Comparison of ENCODE assay signal across 8 mouse cellular contexts in genomic region chr19:53420924-53421582, GRCm38 (mm10). TPM values are rescaled to one million over a fixed set of nuclear protein-coding genes. Genes with fewer than 3 reads are reported as not detected.
DNase-seq lines count a peak whose midpoint lies in the region; ATAC-seq and TF ChIP-seq lines count a peak whose summit lies in the region.

No protein-coding gene starts in this region.

- H3K9ac ChIP-seq in forebrain, embryonic 15.5 days (replicated peaks) = peak overlapping the region; percentile 36

- peak overlapping the region; percentile 41 for H3K4me3 ChIP-seq in forebrain, embryonic 15.5 days
- H3K4me3 ChIP-seq in hindbrain, embryonic 10.5 days = peak overlapping the region; percentile 61
- peak overlapping the region; percentile 37 for H3K4me3 ChIP-seq in thymus, adult 2 months (ENCODE audit: control insufficient read depth, insufficient read depth, low read length)

- peaks cover 13% of the 10 kb centered on the region for H3K4me1 ChIP-seq in forebrain, embryonic 15.5 days
- H3K4me1 ChIP-seq in hindbrain, embryonic 10.5 days (replicated peaks) = peaks cover 35% of the 10 kb centered on the region
- peaks cover 43% of the 10 kb centered on the region for H3K4me1 ChIP-seq in thymus, adult 2 months (replicated peaks; ENCODE audit: control insufficient read depth, insufficient read depth, low read length)

- no peaks in the 10 kb centered on the region for H3K27me3 ChIP-seq in forebrain, embryonic 15.5 days
- H3K27me3 ChIP-seq in hindbrain, embryonic 10.5 days (ENCODE audit: insufficient read depth, poor library complexity, severe bottlenecking) = peaks cover 22% of the 10 kb centered on the region
- no peaks in the 10 kb centered on the region for H3K27me3 ChIP-seq in thymus, adult 2 months (ENCODE audit: control insufficient read depth, insufficient read depth, low read length)

- peak; percentile 97 for DNase-seq in MEL-GATA-1-ER (ENCODE audit: extremely low read depth, low read depth)
- DNase-seq in cerebellum, adult 18-20 months = peak; percentile 74 to 79
- peak; percentile 81 for DNase-seq in hindbrain, embryonic 10.5 days (ENCODE audit: low spot score)
- peak; percentile 69 to 70 for DNase-seq in layer of hippocampus, postnatal 10 days (ENCODE audit: low spot score in 2 of 2)
- peak; percentile 85 for DNase-seq in lung, postnatal 10 days
- DNase-seq in ovary, adult 18-20 months (ENCODE audit: low spot score) = peak; percentile 70
- peak; percentile 81 for DNase-seq in thymus, adult 2 months

- under 1% methylated on average over 19 of the region's 19 CpGs for WGBS in forebrain, embryonic 15.5 days
- 1% methylated on average over 19 of the region's 19 CpGs for WGBS in hindbrain, embryonic 10.5 days
- WGBS in thymus, adult 2 months = 8% methylated on average over 19 of the region's 19 CpGs

- peak overlapping the region; percentile 73 for H3K4me2 ChIP-seq in forebrain, embryonic 15.5 days (replicated peaks)

- no peak overlapping the region; the same call in 1 of the 2 replicates for H3K27ac ChIP-seq in forebrain, embryonic 15.5 days (replicated peaks)
- peak overlapping the region; percentile 86 for H3K27ac ChIP-seq in hindbrain, embryonic 10.5 days
- H3K27ac ChIP-seq in thymus, adult 2 months (ENCODE audit: control insufficient read depth, insufficient read depth, low read length) = peak overlapping the region; percentile 95

- H3K36me3 ChIP-seq in forebrain, embryonic 15.5 days = no peaks in the 10 kb centered on the region
- H3K36me3 ChIP-seq in hindbrain, embryonic 10.5 days = no peaks in the 10 kb centered on the region
- no peaks in the 10 kb centered on the region for H3K36me3 ChIP-seq in thymus, adult 2 months (ENCODE audit: control insufficient read depth, insufficient read depth, low read length)

- ATAC-seq in forebrain, embryonic 15.5 days (replicated peaks) = peak; percentile 97

- H3K9me3 ChIP-seq in forebrain, embryonic 15.5 days = no peaks in the 10 kb centered on the region
- H3K9me3 ChIP-seq in hindbrain, embryonic 10.5 days = no peaks in the 10 kb centered on the region

- no peak; the same call in 1 of the 2 replicates for TF ChIP-seq CTCF in thymus, adult 2 months (IDR thresholded peaks at IDR 0.05; ENCODE audit: borderline replicate concordance, control insufficient read depth, extremely low read depth, insufficient read depth, low read length, poor library complexity)

- TF ChIP-seq POLR2A in thymus, adult 2 months (IDR thresholded peaks at IDR 0.05; ENCODE audit: control insufficient read depth, extremely low read depth, insufficient read depth, low read length, poor library complexity) = 0 out of 2 replicates have a peak, but pooled peaks have one; percentile 28

RNA-seq across cellular contexts. Expression of gene Smndc1, which starts 30.7 kb away (rescaled TPM):
- 41.0 and 42.3 TPM in 2 replicates for polyA plus RNA-seq in forebrain, embryonic 15.5 days (2015; fragmentation: Nextera tagmentation; extraction: Ambion mirVana)
- polyA plus RNA-seq in hindbrain, embryonic 10.5 days (2016; fragmentation: Nextera tagmentation; extraction: Ambion mirVana) = 36.4 and 43.6 TPM in 2 replicates
- total RNA-seq in layer of hippocampus, postnatal 10 days (2021) = 10 to 100 TPM; 37.2 to 38.9 TPM
- 6.7 and 6.8 TPM in 2 replicates for polyA plus RNA-seq in thymus, adult 2 months (2012; rRNA removed)

RNA-seq across cellular contexts. Expression of gene Gm10197, which starts 49.5 kb away (rescaled TPM):
- polyA plus RNA-seq in forebrain, embryonic 15.5 days (2015; fragmentation: Nextera tagmentation; extraction: Ambion mirVana) = not detected in 2 replicates
- polyA plus RNA-seq in hindbrain, embryonic 10.5 days (2016; fragmentation: Nextera tagmentation; extraction: Ambion mirVana) = not detected in 2 replicates
- total RNA-seq in layer of hippocampus, postnatal 10 days (2021) = not detected
- not detected in 2 replicates for polyA plus RNA-seq in thymus, adult 2 months (2012; rRNA removed)
